Comparison of ENCODE assay signal across 23 mouse cellular contexts in the genomic region with DNA sequence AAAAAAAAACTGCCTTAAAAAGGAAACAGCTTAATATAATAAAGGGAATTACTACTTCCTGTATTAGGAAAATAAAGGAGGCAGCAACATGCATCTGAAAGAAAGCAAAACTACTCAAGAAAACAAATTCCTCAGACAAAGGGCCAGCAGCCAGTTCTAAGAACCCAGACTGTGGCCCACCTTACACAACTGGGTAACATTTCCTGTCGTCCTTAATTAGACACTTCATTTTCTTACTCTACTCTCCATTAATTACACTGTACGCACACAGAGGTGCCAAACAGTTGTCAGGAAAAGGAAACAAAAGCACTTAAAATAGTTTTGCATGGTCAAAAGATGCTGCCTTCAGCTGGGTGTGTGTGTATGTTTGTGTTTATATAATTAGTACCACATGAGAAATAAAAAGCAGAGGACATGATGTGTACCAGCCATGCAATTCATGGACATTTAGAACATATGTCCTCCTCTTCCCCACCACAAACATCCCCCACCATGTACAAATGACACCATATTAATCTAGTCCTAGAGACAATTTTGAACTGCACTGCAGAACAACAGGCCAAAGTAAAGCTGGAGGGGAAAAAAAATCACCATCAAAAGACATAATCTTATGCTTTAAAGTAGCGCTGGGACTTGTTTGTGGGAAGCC.
DNase-seq lines count a peak whose midpoint lies in the region; ATAC-seq and TF ChIP-seq lines count a peak whose summit lies in the region.
"Had no signal": no experiment of that assay in that cellular context is flagged by ENCODE, and none has a peak within 500 bp of the region (broad histone marks: within the 10 kb centered on the region; RNA-seq: fewer than 3 reads in every experiment).

No protein-coding gene starts in this region.

- no peaks in the 10 kb centered on the region for H3K27me3 ChIP-seq in forebrain, embryonic 10.5 days (ENCODE audit: poor library complexity, severe bottlenecking)
- H3K27me3 ChIP-seq in forebrain, embryonic 15.5 days = no peaks in the 10 kb centered on the region
- no peaks in the 10 kb centered on the region for H3K27me3 ChIP-seq in kidney, embryonic 16.5 days (ENCODE audit: insufficient read depth, low read length)
- no peaks in the 10 kb centered on the region for H3K27me3 ChIP-seq in midbrain, embryonic 10.5 days (ENCODE audit: low read depth, poor library complexity, severe bottlenecking)
- H3K27me3 ChIP-seq in midbrain, postnatal 0 days (ENCODE audit: insufficient read depth, low read length) = no peaks in the 10 kb centered on the region
- H3K27me3 ChIP-seq in limb, embryonic 13.5 days = no peaks in the 10 kb centered on the region
- H3K27me3 ChIP-seq: liver, embryonic 15.5 days; stomach, embryonic 15.5 days had no signal

- no peaks in the 10 kb centered on the region for H3K9me3 ChIP-seq in forebrain, embryonic 10.5 days
- H3K9me3 ChIP-seq in forebrain, embryonic 15.5 days = no peaks in the 10 kb centered on the region
- H3K9me3 ChIP-seq in kidney, embryonic 16.5 days (ENCODE audit: low read length) = no peaks in the 10 kb centered on the region
- H3K9me3 ChIP-seq in midbrain, embryonic 10.5 days (replicated peaks) = no peaks in the 10 kb centered on the region
- H3K9me3 ChIP-seq in midbrain, postnatal 0 days (ENCODE audit: low read length) = no peaks in the 10 kb centered on the region
- no peaks in the 10 kb centered on the region for H3K9me3 ChIP-seq in limb, embryonic 13.5 days
- H3K9me3 ChIP-seq: heart, embryonic 10.5 days; liver, embryonic 15.5 days; stomach, embryonic 15.5 days had no signal

- no peak overlapping the region for H3K4me2 ChIP-seq in forebrain, embryonic 15.5 days (replicated peaks)
- no peak overlapping the region for H3K4me2 ChIP-seq in kidney, embryonic 16.5 days (replicated peaks; ENCODE audit: low read depth, low read length)
- H3K4me2 ChIP-seq in midbrain, postnatal 0 days (ENCODE audit: low read depth, low read length, poor library complexity, severe bottlenecking) = no peak overlapping the region
- H3K4me2 ChIP-seq in limb, embryonic 13.5 days (replicated peaks) = no peak overlapping the region
- H3K4me2 ChIP-seq: liver, embryonic 15.5 days; stomach, embryonic 15.5 days had no signal

- H3K36me3 ChIP-seq in forebrain, embryonic 10.5 days (replicated peaks) = no peaks in the 10 kb centered on the region
- no peaks in the 10 kb centered on the region for H3K36me3 ChIP-seq in forebrain, embryonic 15.5 days
- H3K36me3 ChIP-seq in kidney, embryonic 16.5 days (ENCODE audit: insufficient read depth, low read length) = no peaks in the 10 kb centered on the region
- no peaks in the 10 kb centered on the region for H3K36me3 ChIP-seq in midbrain, embryonic 10.5 days
- 0 out of 2 replicates have a peak, but pooled peaks cover 4% of the 10 kb centered on the region for H3K36me3 ChIP-seq in midbrain, postnatal 0 days (ENCODE audit: insufficient read depth, low read length)
- H3K36me3 ChIP-seq in limb, embryonic 13.5 days = no peaks in the 10 kb centered on the region
- H3K36me3 ChIP-seq: heart, embryonic 10.5 days; liver, embryonic 15.5 days; stomach, embryonic 15.5 days had no signal

- no peak for TF ChIP-seq CTCF in midbrain, postnatal 0 days (IDR thresholded peaks at IDR 0.05)

- H3K4me3 ChIP-seq in forebrain, embryonic 10.5 days = no peak overlapping the region
- H3K4me3 ChIP-seq in forebrain, embryonic 15.5 days = no peak overlapping the region
- no peak overlapping the region for H3K4me3 ChIP-seq in kidney, embryonic 16.5 days (ENCODE audit: low read length)
- H3K4me3 ChIP-seq in midbrain, embryonic 10.5 days = no peak overlapping the region
- H3K4me3 ChIP-seq in midbrain, postnatal 0 days (ENCODE audit: low read depth, low read length) = no peak overlapping the region
- no peak overlapping the region for H3K4me3 ChIP-seq in limb, embryonic 13.5 days
- H3K4me3 ChIP-seq: heart, embryonic 10.5 days; liver, embryonic 15.5 days; stomach, embryonic 15.5 days had no signal

- no peak for DNase-seq in forebrain, embryonic 10.5 days (ENCODE audit: extremely low spot score, low spot score)
- DNase-seq in kidney, adult 8-10 months = no peak
- no peak for DNase-seq in midbrain, embryonic 10.5 days (ENCODE audit: low spot score)
- no peak for DNase-seq in midbrain, postnatal 0 days (ENCODE audit: low spot score)
- DNase-seq: adrenal gland, postnatal 10 days; cerebellum, adult 2 months; cerebellum, postnatal 25 days; kidney, postnatal 25 days; layer of hippocampus, postnatal 36 days; liver; right cerebral cortex, adult 18-20 months; thymus, postnatal 25 days had no signal

- no peak overlapping the region for H3K9ac ChIP-seq in forebrain, embryonic 15.5 days (replicated peaks)
- H3K9ac ChIP-seq in kidney, embryonic 16.5 days (replicated peaks; ENCODE audit: low read length) = no peak overlapping the region
- H3K9ac ChIP-seq in midbrain, postnatal 0 days (replicated peaks; ENCODE audit: low read length, poor library complexity, severe bottlenecking) = no peak overlapping the region
- no peak overlapping the region for H3K9ac ChIP-seq in limb, embryonic 13.5 days
- H3K9ac ChIP-seq: liver, embryonic 15.5 days; stomach, embryonic 15.5 days had no signal

- 0 out of 2 replicates have a peak overlapping the region, but pooled peaks have one; percentile 51 for H3K27ac ChIP-seq in forebrain, embryonic 10.5 days
- H3K27ac ChIP-seq in forebrain, embryonic 15.5 days (replicated peaks) = no peak overlapping the region
- H3K27ac ChIP-seq in kidney, embryonic 16.5 days (ENCODE audit: low read length) = peak overlapping the region; percentile 45
- H3K27ac ChIP-seq in midbrain, embryonic 10.5 days (replicated peaks) = peak overlapping the region; percentile 70; the same call in 1 of the 2 replicates
- no peak overlapping the region for H3K27ac ChIP-seq in midbrain, postnatal 0 days (ENCODE audit: low read depth, low read length)
- H3K27ac ChIP-seq in limb, embryonic 13.5 days = no peak overlapping the region
- H3K27ac ChIP-seq: heart, embryonic 10.5 days; hindbrain, postnatal 0 days; liver, embryonic 15.5 days; macrophage; stomach, embryonic 15.5 days had no signal

- H3K4me1 ChIP-seq in forebrain, embryonic 10.5 days = peaks cover 51% of the 10 kb centered on the region
- peaks cover 13% of the 10 kb centered on the region for H3K4me1 ChIP-seq in forebrain, embryonic 15.5 days
- 0 out of 2 replicates have a peak, but pooled peaks cover 5% of the 10 kb centered on the region for H3K4me1 ChIP-seq in kidney, embryonic 16.5 days (ENCODE audit: insufficient read depth, low read length)
- H3K4me1 ChIP-seq in midbrain, embryonic 10.5 days = peaks cover 52% of the 10 kb centered on the region
- no peaks in the 10 kb centered on the region for H3K4me1 ChIP-seq in midbrain, postnatal 0 days (ENCODE audit: insufficient read depth, low read length)
- peaks cover 31% of the 10 kb centered on the region for H3K4me1 ChIP-seq in limb, embryonic 13.5 days
- H3K4me1 ChIP-seq: liver, embryonic 15.5 days; stomach, embryonic 15.5 days had no signal

- 58% methylated on average over 3 of the region's 3 CpGs for WGBS in forebrain, embryonic 10.5 days
- 40% methylated on average over 3 of the region's 3 CpGs for WGBS in forebrain, embryonic 15.5 days
- WGBS in kidney, embryonic 16.5 days = 53% methylated on average over 3 of the region's 3 CpGs
- whole genome bisulfite sequencing in midbrain, embryonic 10.5 days = 84% methylated on average over 3 of the region's 3 CpGs
- 77% methylated on average over 3 of the region's 3 CpGs for WGBS in midbrain, postnatal 0 days
- WGBS in limb, embryonic 13.5 days = 39% methylated on average over 3 of the region's 3 CpGs

- ATAC-seq in forebrain, embryonic 15.5 days (replicated peaks) = no peak; the same call in 1 of the 2 replicates
- ATAC-seq in kidney, embryonic 16.5 days (ENCODE audit: low FRiP score, low TSS enrichment) = 0 out of 2 replicates have a peak, but pooled peaks have one; percentile 29
- ATAC-seq in midbrain, postnatal 0 days (ENCODE audit: low FRiP score) = no peak
- 0 out of 2 replicates have a peak, but pooled peaks have one; percentile 16 for ATAC-seq in limb, embryonic 13.5 days (ENCODE audit: low FRiP score, low read depth)
- no peak for ATAC-seq in activated CD4-positive, CD25-positive, alpha-beta regulatory T cell, adult 4 months
- ATAC-seq: hindbrain, postnatal 0 days; intestine, postnatal 0 days; midbrain, embryonic 16.5 days had no signal

Comparison
In these comparisons a context has a peak if more than half of its experiments do, and no peak if none do; other contexts are left out.
1. H3K27ac ChIP-seq: peak in forebrain, embryonic 10.5 days (single experiment), kidney, embryonic 16.5 days (single experiment) and midbrain, embryonic 10.5 days (single experiment); none in forebrain, embryonic 15.5 days (single experiment), midbrain, postnatal 0 days (single experiment) and limb, embryonic 13.5 days (single experiment).
2. ATAC-seq: peak in kidney, embryonic 16.5 days (single experiment) and limb, embryonic 13.5 days (single experiment); none in forebrain, embryonic 15.5 days (single experiment), midbrain, postnatal 0 days (single experiment) and activated CD4-positive, CD25-positive, alpha-beta regulatory T cell, adult 4 months (single experiment).